Mouse (Mus musculus) E14TG2a.4 (cell line): ENCODE measurements around the gene Slc35d3.

Experiments used
- CTCF ChIP-seq: conservative IDR thresholded peaks from 2 replicates; pipeline ENCODE4 v1.5.1; 2014; ENCODE audit warnings: low read length
- NANOG ChIP-seq: IDR thresholded peaks from 2 replicates; pipeline ENCODE4 v1.6.1; 2014; ENCODE audit warnings: borderline replicate concordance, low read length, mixed read lengths

DNA sequence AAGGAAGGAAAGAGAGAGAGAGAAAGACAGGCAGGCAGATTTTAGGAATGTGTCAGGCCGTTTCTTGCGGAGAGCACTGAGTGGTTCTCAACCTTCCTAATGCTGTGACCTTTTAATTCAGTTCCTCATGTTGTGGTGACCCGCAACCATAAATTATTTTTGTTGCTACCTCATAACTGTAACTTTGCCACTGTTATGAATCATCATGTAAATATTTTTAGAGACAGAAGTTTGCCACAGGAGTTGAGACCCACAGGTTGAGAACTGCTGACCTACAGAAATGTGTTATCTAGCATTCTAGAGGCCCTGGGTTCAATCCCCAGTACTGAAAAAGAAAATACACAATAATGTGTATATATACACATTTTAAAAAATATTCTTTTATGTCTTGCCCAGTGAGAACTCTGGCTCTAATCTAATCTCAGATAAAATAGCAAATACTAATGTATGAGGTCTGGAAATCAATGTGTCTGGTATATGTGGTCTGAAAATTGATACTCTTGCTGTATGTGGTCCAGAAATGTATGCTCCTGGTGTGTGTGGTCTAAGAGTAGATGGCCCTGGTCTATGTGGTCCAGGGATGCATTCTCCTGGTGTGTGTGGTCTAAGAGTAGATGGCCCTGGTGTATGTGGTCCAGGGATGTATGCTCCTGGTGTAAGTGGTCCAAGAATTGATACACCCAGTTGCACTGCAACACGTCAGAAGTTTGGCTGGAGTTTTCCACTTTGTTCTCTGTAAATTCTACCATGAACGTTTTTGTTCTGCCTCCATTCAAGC is 20.0 kb downstream of the Slc35d3 start:
- no peak for TF ChIP-seq CTCF
- no peak for TF ChIP-seq NANOG
